Mouse (Mus musculus) midbrain, embryonic 10.5 days (tissue): ENCODE measurements around the gene Slc2a3. TPM values are rescaled to one million over a fixed set of nuclear protein-coding genes. Genes with fewer than 3 reads are reported as not detected.

Experiments
- DNase-seq: peaks from one replicate; pipeline ENCODE4 v3.0.0-alpha.2; 2017; ENCODE audit warnings: low spot score
- H3K27ac ChIP-seq: fragments of 300-500 bp; sonication (generic); replicated peaks from 2 replicates; pipeline ENCODE4 v1.5.1; 2016; ENCODE audit warnings: mild to moderate bottlenecking
- H3K27me3 ChIP-seq: fragments of 300-500 bp; sonication (generic); 2 replicates; pipeline ENCODE4 v1.6.1; 2016; ENCODE audit warnings: low read depth, mild to moderate bottlenecking; ENCODE audit not compliant: poor library complexity, severe bottlenecking
- H3K36me3 ChIP-seq: fragments of 300-500 bp; sonication (generic); 2 replicates; pipeline ENCODE4 v1.6.1; 2016; ENCODE audit warnings: mild to moderate bottlenecking, moderate library complexity
- H3K4me1 ChIP-seq: fragments of 300-500 bp; sonication (generic); 2 replicates; pipeline ENCODE4 v1.6.1; 2016
- H3K4me3 ChIP-seq: fragments of 300-500 bp; sonication (generic); 2 replicates; pipeline ENCODE4 v1.5.1; 2016; ENCODE audit warnings: mild to moderate bottlenecking, moderate library complexity
- H3K9me3 ChIP-seq: fragments of 300-500 bp; sonication (generic); replicated peaks from 2 replicates; pipeline ENCODE4 v1.6.1; 2016; ENCODE audit warnings: mild to moderate bottlenecking
- WGBS: fragments of 180-500 bp; shearing (Covaris S2); methylation state at CpG from one replicate; pipeline ENCODE4 v1.1.7; 2016; 5-methylcytosine and 5-hydroxymethylcytosine counted together
- polyA plus RNA-seq: library from polyadenylated mRNA; unstranded; fragments of >200 nt; fragmentation: Nextera tagmentation; extraction: Ambion mirVana; gene quantifications from 2 replicates; pipeline ENCODE4 v1.2.1, GENCODE M21; 2016

Slc2a3 gene
- polyA plus RNA-seq, 1 experiment from 2014 or later: 63.0 TPM

DNA sequence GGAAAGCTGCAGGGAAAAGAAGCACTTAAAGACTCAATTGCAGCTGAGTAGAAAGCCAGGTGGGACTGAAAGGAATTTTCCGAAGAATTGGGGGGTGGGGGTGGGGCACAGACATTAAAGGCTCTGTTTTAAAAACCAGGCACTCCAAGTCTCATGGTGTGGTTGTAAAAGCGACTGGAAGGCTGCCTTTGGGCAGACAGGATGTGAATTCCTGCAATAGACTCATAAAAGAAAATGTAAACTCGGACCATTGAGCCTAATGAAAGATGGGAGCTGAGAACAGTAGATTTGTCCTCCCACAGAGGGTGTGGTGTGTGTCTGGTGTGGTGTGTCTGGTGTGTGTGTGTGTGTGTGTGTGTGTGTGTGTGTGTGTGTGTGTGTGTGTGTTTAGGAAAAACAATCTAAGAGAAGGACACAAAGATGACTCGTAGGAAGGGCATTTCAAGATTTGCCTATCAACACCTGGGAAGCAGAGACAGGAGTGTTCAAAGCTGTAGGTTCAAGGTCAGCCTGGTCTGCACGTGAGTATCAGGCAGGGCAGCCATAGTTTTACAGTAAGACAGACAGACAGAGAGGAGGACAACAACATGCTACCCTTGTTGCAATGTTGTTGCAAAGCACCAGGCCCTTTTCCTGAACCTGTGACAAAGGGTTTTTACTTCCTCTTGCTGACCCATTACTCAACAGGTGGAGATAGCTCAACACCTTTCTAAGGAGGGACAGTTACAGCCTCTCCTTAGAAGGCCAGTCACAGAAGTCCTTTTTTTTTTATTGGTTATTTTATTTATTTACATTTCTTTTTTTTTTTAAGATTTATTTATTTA, 35.1 kb downstream of the Slc2a3 start:
- H3K27ac ChIP-seq: peak overlapping the region; percentile 92
- 13% methylated on average over 5 of the region's 5 CpGs for WGBS
- peak overlapping the region; percentile 64; the same call in 1 of the 2 replicates for H3K4me3 ChIP-seq
- no peaks in the 10 kb centered on the region for H3K36me3 ChIP-seq
- no peaks in the 10 kb centered on the region for H3K9me3 ChIP-seq
- DNase-seq: no peak
- peaks cover 19% of the 10 kb centered on the region for H3K27me3 ChIP-seq
- H3K4me1 ChIP-seq: peaks cover 72% of the 10 kb centered on the region

DNA sequence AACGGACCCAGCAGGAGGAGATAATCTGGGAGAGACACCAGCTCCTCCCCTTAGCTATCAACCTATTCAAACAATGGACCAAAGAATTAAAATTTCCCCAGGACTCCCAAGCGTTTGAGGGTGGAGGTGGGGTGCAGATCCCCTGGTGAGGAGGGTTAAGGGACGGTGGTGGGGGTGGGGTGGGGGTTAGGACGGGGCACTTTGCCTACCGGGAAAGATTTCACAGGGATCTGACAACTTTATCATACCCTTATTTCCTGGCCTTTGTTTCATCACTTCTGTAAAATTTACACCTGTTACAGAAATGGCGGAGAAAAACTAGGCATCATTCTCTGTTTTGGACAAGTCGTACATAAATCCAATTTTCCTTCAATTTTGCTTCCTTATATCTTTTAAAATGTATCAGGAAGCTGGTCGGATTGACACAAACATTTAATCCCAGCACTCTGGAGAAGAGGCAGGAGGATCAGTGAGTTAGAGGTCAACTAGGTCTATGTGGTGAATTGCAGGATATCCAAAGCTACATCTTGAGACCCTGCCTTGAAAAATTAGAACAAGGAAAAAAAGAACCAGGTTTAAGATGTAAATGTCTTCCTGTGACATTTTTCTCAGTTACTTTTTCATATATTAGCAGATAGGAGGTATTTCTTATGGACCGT, 36.0 kb downstream of the Slc2a3 start:
- Histone ChIP-seq H3K4me3 (peak overlapping the region; percentile 64), H3K9me3 (no peaks in the 10 kb centered on the region), H3K27ac (peak overlapping the region; percentile 92), H3K27me3 (peaks cover 19% of the 10 kb centered on the region), H3K4me1 (peaks cover 74% of the 10 kb centered on the region), H3K36me3 (no peaks in the 10 kb centered on the region)
- no peak for DNase-seq
- 2% methylated on average over 9 of the region's 9 CpGs for WGBS

GRCm38 (mm10) chr6:122764446-122765297, 36.8 kb downstream of the Slc2a3 start:
- peak overlapping the region; percentile 92 for H3K27ac ChIP-seq
- under 1% methylated on average over 56 of the region's 56 CpGs for WGBS
- peaks cover 66% of the 10 kb centered on the region for H3K4me1 ChIP-seq
- peaks cover 19% of the 10 kb centered on the region for H3K27me3 ChIP-seq
- peak; percentile 82 for DNase-seq
- H3K4me3 ChIP-seq: peak overlapping the region; percentile 64
- H3K36me3 ChIP-seq: no peaks in the 10 kb centered on the region
- H3K9me3 ChIP-seq: no peaks in the 10 kb centered on the region

- 34% methylated on average over 17 of the region's 17 CpGs for WGBS
- Histone ChIP-seq H3K4me1 (peaks cover 62% of the 10 kb centered on the region), H3K27ac (peak overlapping the region; percentile 92)
These were observed 37.5 kb downstream of the Slc2a3 start for GRCm38 (mm10) chr6:122763844-122764445.

DNA sequence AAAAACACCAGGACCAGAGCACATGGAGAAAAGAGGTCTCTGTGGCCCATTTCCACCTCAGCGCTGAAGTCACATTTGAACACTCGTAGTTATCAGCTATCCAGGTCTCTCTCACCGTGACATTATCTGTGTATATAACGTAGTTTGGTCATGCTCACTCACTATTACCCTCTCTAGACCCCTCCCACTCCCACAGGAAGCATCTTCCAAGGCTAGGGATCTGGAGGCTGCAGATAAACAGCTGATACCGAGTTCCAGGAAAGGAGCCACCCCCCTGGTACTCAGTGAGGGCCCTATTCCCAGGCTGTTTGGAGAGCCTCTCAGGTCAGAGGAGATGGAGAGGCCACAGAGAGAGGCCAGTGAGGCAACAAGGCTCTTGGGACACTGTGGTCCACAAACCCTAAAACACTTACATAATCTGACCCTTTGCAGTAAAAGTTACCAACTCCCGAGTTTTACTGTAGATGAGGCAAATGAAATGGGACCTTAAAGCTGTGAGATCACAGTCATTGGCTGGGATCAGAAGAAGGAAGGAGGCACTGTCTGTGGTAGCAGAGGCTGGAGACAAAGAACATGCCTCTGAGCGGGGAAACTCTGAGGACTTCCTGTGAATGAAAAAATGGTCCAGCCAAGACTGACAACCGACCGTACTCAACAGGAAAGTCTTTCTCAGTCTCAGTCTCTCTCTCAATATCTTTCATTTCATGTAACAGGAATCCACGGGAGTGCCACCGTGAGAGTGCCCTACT, 38.3 kb downstream of the Slc2a3 start:
- no peaks in the 10 kb centered on the region for H3K9me3 ChIP-seq
- peaks cover 19% of the 10 kb centered on the region for H3K27me3 ChIP-seq
- H3K4me1 ChIP-seq: peaks cover 55% of the 10 kb centered on the region
- no peak overlapping the region for H3K4me3 ChIP-seq
- WGBS: 74% methylated on average over 11 of the region's 11 CpGs
- H3K36me3 ChIP-seq: no peaks in the 10 kb centered on the region
- H3K27ac ChIP-seq: peak overlapping the region; percentile 92; the same call in 1 of the 2 replicates
- DNase-seq: no peak

More at GRCm38 (mm10) chr6:122763844-122764445, 37.5 kb downstream of the Slc2a3 start:
- H3K9me3 ChIP-seq: no peaks in the 10 kb centered on the region
- no peak for DNase-seq
- H3K27me3 ChIP-seq: peaks cover 19% of the 10 kb centered on the region
- H3K36me3 ChIP-seq: no peaks in the 10 kb centered on the region
- H3K4me3 ChIP-seq: peak overlapping the region; percentile 64

GRCm38 (mm10) chr6:122762480-122762879, 39.0 kb downstream of the Slc2a3 start:
- no peaks in the 10 kb centered on the region for H3K9me3 ChIP-seq
- no peaks in the 10 kb centered on the region for H3K36me3 ChIP-seq
- no peak overlapping the region for H3K27ac ChIP-seq
- peaks cover 49% of the 10 kb centered on the region for H3K4me1 ChIP-seq
- no peak overlapping the region for H3K4me3 ChIP-seq
- 76% methylated on average over 3 of the region's 3 CpGs for WGBS
- H3K27me3 ChIP-seq: peaks cover 19% of the 10 kb centered on the region
- DNase-seq: no peak

DNA sequence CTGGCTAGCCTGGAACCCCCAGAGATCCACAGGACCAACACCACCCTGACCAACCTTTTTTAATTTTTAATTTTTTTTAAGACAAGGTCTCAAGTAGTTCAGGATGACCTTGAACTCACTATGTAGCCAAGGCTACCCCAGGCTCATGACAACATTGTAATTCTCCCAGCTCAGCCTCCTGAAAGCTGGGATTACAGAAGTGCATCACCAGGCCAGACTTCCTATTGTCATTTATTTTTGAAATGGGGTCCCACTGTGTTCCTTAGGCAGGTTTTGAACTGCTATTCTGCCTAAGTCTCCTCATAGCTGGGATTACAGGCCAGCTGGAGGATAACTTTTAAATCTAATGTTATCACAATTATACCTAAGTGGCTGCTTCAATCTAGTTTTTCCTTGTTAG, 39.5 kb downstream of the Slc2a3 start:
- no peak overlapping the region for H3K27ac ChIP-seq
- H3K4me1 ChIP-seq: peaks cover 46% of the 10 kb centered on the region
- no peaks in the 10 kb centered on the region for H3K36me3 ChIP-seq
- H3K4me3 ChIP-seq: no peak overlapping the region
- H3K9me3 ChIP-seq: no peaks in the 10 kb centered on the region
- no peak for DNase-seq
- H3K27me3 ChIP-seq: peaks cover 19% of the 10 kb centered on the region

DNA sequence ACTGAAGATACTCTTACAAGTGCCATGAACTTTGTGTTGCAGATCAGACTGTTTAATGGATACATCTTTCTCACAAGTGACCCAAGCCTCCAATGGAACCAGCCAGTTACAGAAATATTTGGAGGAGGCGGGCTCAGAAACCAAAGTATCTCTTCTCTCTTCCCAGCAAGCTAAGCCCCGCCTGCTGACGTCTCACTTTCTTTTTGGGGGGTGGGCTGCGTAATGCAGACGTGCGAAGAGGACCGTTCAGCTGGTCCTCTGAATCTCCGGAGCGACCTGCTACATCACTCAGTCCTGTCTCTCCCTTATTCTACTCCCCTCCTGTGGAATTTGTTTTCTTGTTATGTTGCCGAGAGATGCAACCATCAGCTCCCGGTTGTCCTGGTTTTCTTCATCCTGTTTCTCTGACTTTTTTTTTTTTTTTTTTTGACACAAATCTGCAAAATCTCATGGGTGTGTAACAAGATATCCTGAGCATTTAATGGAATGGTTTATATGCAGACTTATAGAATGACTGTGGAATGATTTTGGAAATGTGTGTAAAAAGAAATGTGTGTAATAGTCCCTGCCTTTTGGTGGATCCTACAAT, 40.3 kb downstream of the Slc2a3 start:
- no peaks in the 10 kb centered on the region for H3K9me3 ChIP-seq
- peak overlapping the region; percentile 49 for H3K4me3 ChIP-seq
- H3K4me1 ChIP-seq: peaks cover 41% of the 10 kb centered on the region
- H3K27me3 ChIP-seq: peaks cover 19% of the 10 kb centered on the region
- DNase-seq: peak; percentile 79
- no peaks in the 10 kb centered on the region for H3K36me3 ChIP-seq
- WGBS: under 1% methylated on average over 11 of the region's 11 CpGs
- peak overlapping the region; percentile 71 for H3K27ac ChIP-seq

DNA sequence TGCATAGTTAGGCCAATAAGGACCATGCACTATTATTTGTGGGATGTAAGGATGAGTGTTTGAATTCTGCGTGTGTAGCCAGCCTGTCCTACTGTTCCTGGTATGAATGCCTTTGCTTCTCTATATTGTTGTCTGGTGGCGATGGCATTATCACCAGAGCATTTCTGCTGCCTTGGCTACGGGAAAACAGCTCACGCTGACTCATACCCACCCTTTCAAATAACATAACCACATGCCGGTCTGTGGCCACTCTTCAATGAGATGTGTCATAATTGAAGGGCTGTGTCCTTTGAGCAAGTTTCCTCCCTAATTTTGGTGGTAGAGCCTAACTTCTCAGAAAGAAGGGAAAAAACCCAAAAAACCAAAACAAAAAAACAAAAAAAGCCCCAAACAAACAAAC, 42.7 kb downstream of the Slc2a3 start:
- Histone ChIP-seq H3K9me3 (no peaks in the 10 kb centered on the region), H3K36me3 (no peaks in the 10 kb centered on the region), H3K27ac (no peak overlapping the region), H3K4me3 (no peak overlapping the region), H3K27me3 (peaks cover 16% of the 10 kb centered on the region), H3K4me1 (peaks cover 17% of the 10 kb centered on the region)
- 84% methylated on average over 5 of the region's 5 CpGs for WGBS
- DNase-seq: no peak

DNA sequence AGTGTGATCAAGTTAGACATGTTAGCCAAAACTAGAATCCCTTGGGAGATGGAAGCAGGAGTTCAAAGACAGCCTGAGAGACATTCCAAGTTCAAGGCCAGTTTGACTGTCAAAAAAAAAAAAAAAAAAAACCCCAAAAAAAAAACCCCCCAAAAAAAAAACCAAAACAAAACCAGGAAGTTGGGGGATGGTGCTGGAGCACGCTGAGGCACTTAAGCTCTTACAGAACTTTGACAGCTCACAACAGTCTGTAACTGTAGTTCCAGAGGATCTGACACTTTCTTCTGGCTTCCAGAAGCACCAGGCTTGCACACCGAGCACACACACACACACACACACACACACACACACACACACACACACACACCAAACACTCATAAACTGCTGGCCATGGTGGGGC, 45.5 kb downstream of the Slc2a3 start:
- H3K9me3 ChIP-seq: no peaks in the 10 kb centered on the region
- peaks cover 4% of the 10 kb centered on the region for H3K4me1 ChIP-seq
- no peak overlapping the region for H3K4me3 ChIP-seq
- H3K27me3 ChIP-seq: no peaks in the 10 kb centered on the region
- no peak for DNase-seq
- no peaks in the 10 kb centered on the region for H3K36me3 ChIP-seq
- no peak overlapping the region for H3K27ac ChIP-seq
- 70% methylated on average over 1 of the region's 2 CpGs for WGBS

DNA sequence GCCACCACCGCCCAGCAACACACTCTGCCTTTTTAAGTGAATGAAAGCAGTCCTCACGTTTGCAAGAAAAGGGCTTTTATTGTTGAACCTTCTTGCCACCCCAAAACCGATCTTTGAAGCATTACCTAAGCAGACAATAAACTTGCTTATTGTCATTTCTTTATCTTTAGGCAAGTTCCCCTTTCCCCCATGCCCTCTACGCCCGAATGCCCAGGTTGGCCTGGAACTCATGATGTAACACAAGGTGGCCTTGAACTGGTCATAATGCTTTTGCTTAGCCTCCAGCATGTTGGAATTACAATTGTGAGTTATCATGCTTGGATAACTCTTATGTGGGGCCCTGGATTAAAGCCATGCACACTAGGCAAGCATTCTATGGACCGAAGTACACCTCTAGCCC, 50.9 kb downstream of the Slc2a3 start:
- Histone ChIP-seq H3K27ac (no peak overlapping the region), H3K27me3 (peaks cover 3% of the 10 kb centered on the region; the same call in 1 of the 2 replicates), H3K9me3 (no peaks in the 10 kb centered on the region), H3K36me3 (no peaks in the 10 kb centered on the region), H3K4me1 (no peaks in the 10 kb centered on the region), H3K4me3 (no peak overlapping the region)
- DNase-seq: no peak
- 86% methylated on average over 6 of the region's 6 CpGs for WGBS
